ENCODE assay signal across 26 mouse cellular contexts in the genomic region with DNA sequence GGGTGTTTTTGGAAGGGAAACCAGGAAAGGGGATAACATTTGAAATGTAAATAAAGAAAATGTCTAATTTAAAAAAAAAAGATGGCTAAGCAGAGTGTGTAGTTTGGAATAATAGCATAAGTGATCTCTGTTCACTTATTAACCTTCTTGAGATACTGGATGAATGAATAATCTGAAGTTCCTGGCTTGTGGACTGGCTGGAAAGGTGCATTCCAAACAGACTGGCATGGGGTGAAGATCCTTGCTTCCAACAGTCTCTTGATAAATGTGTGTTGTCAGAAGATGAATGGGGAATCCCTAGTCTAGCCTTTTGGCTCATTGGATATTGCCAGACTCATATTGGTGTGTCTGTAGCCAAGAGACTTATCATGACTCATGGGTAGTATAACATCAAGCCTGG. TPM values are rescaled to one million over a fixed set of nuclear protein-coding genes. Genes with fewer than 3 reads are reported as not detected.
"Had no signal": no experiment of that assay in that cellular context is flagged by ENCODE, and none has a peak within 500 bp of the region (broad histone marks: within the 10 kb centered on the region; RNA-seq: fewer than 3 reads in every experiment).

No protein-coding gene starts in this region.

- DNase-seq: left cerebral cortex, postnatal 4 days; liver, postnatal 0 days; lung, embryonic 14.5 days; right cerebral cortex, postnatal 25 days; spleen, adult 18-20 months; thymus, postnatal 25 days had no signal

- H3K36me3 ChIP-seq: limb, embryonic 12.5 days; limb, embryonic 15.5 days; midbrain, embryonic 12.5 days; midbrain, embryonic 15.5 days; neural tube, embryonic 12.5 days; neural tube, embryonic 15.5 days; stomach, embryonic 15.5 days had no signal

- ATAC-seq: inflammation-experienced regulatory T-cells, adult 6 months; intestine, embryonic 16.5 days; liver, postnatal 0 days; lung, postnatal 0 days; midbrain, embryonic 15.5 days had no signal

- H3K27ac ChIP-seq: layer of hippocampus, adult 2 months; limb, embryonic 12.5 days; limb, embryonic 15.5 days; liver, embryonic 14.5 days; macrophage; midbrain, embryonic 12.5 days; midbrain, embryonic 15.5 days; neural tube, embryonic 12.5 days; neural tube, embryonic 15.5 days; stomach, embryonic 15.5 days had no signal

- H3K9ac ChIP-seq: limb, embryonic 12.5 days; limb, embryonic 15.5 days; liver, embryonic 14.5 days; liver, postnatal 0 days; lung, embryonic 14.5 days; midbrain, embryonic 12.5 days; midbrain, embryonic 15.5 days; neural tube, embryonic 12.5 days; neural tube, embryonic 15.5 days; stomach, embryonic 15.5 days had no signal

- H3K27me3 ChIP-seq: limb, embryonic 12.5 days; limb, embryonic 15.5 days; midbrain, embryonic 12.5 days; midbrain, embryonic 15.5 days; neural tube, embryonic 12.5 days; neural tube, embryonic 15.5 days; stomach, embryonic 15.5 days had no signal

- H3K9me3 ChIP-seq: limb, embryonic 12.5 days; limb, embryonic 15.5 days; midbrain, embryonic 12.5 days; midbrain, embryonic 15.5 days; neural tube, embryonic 12.5 days; neural tube, embryonic 15.5 days; stomach, embryonic 15.5 days had no signal

- H3K4me2 ChIP-seq: limb, embryonic 12.5 days; limb, embryonic 15.5 days; liver, embryonic 11.5 days; lung, embryonic 14.5 days; midbrain, embryonic 12.5 days; midbrain, embryonic 15.5 days; neural tube, embryonic 12.5 days; neural tube, embryonic 15.5 days; stomach, embryonic 15.5 days had no signal

- H3K4me1 ChIP-seq: limb, embryonic 12.5 days; limb, embryonic 15.5 days; midbrain, embryonic 12.5 days; midbrain, embryonic 15.5 days; neural tube, embryonic 12.5 days; neural tube, embryonic 15.5 days; stomach, embryonic 15.5 days had no signal

- H3K4me3 ChIP-seq: layer of hippocampus, adult 2 months; limb, embryonic 12.5 days; limb, embryonic 15.5 days; midbrain, embryonic 12.5 days; midbrain, embryonic 15.5 days; neural tube, embryonic 12.5 days; neural tube, embryonic 15.5 days; stomach, embryonic 15.5 days had no signal

RNA-seq across cellular contexts. Expression of a gene that starts 45.8 kb away (rescaled TPM):
- total RNA-seq: layer of hippocampus, adult 2 months; layer of hippocampus, postnatal 10 days; left cerebral cortex, adult 8-10 months; left cerebral cortex, postnatal 14 days; left cerebral cortex, postnatal 4 days; megakaryocyte, adult 5-6 weeks had no signal
- polyA plus RNA-seq: inflammation-experienced regulatory T-cells, adult 6 months; intestine, embryonic 16.5 days; large intestine, adult 2 months; limb, embryonic 12.5 days; limb, embryonic 15.5 days; liver, embryonic 11.5 days; liver, embryonic 14.5 days; liver, postnatal 0 days; lung, embryonic 14.5 days; lung, postnatal 0 days; macrophage; midbrain, embryonic 12.5 days; midbrain, embryonic 15.5 days; neural tube, embryonic 12.5 days; neural tube, embryonic 15.5 days; stomach, embryonic 15.5 days; thymus, postnatal 0 days had no signal
